Mouse (Mus musculus): Measurements from ENCODE around the gene S100a14. TPM values are rescaled to one million over a fixed set of nuclear protein-coding genes. Genes with fewer than 3 reads are reported as not detected.

S100a14 gene
- total RNA-seq (2014; rRNA removed) (not detected in 2 replicates), polyA plus RNA-seq (2012; rRNA removed) (not detected in 2 replicates)

GRCm38 (mm10) chr3:90526580-90526979 lies at the start of gene S100a14:
TSS of gene S100a14 (plus strand) at chr3:90526856.
- Histone ChIP-seq H3K36me3 (ENCODE audit: control insufficient read depth, insufficient read depth, low read length) (peaks cover 8% of the 10 kb centered on the region; the same call in 1 of the 2 replicates), H3K27me3 (ENCODE audit: control insufficient read depth, insufficient read depth, low read length) (no peaks in the 10 kb centered on the region), H3K4me3 (ENCODE audit: insufficient read depth, low read depth, low read length) (no peak within 1 kb of the TSS), H3K4me1 (ENCODE audit: control insufficient read depth, insufficient read depth, low read length) (no peaks in the 10 kb centered on the region), H3K9ac (ENCODE audit: low read depth, low read length) (no peak within 1 kb of the TSS), H3K79me2 (ENCODE audit: control insufficient read depth, insufficient read depth, low read length) (no peaks in the 10 kb centered on the region), H3K27ac (replicated peaks; ENCODE audit: insufficient read depth, low read depth, low read length) (no peak within 1 kb of the TSS)
- 66% methylated on average over 5 of the region's 5 CpGs for WGBS
- DNase-seq (ENCODE audit: extremely low read depth, low read depth, low spot score) = no peak
- TF ChIP-seq CTCF (IDR thresholded peaks at IDR 0.05; ENCODE audit: low read depth, low read length) (no peak), POLR2A (IDR thresholded peaks at IDR 0.05; ENCODE audit: extremely low read depth, insufficient read depth, low read length) (no peak)

- H3K27ac ChIP-seq (replicated peaks; ENCODE audit: insufficient read depth, low read depth, low read length) = no peak overlapping the region
- H3K79me2 ChIP-seq (ENCODE audit: control insufficient read depth, insufficient read depth, low read length) = peaks cover 5% of the 10 kb centered on the region; the same call in 1 of the 2 replicates
- no peak for TF ChIP-seq CTCF (IDR thresholded peaks at IDR 0.05; ENCODE audit: low read depth, low read length)
- DNase-seq (ENCODE audit: extremely low read depth, low read depth, low spot score) = no peak
- H3K4me1 ChIP-seq (ENCODE audit: control insufficient read depth, insufficient read depth, low read length) = peaks cover 5% of the 10 kb centered on the region
- H3K4me3 ChIP-seq (ENCODE audit: insufficient read depth, low read depth, low read length) = no peak overlapping the region
- WGBS = 54% methylated on average over 5 of the region's 5 CpGs
- H3K9ac ChIP-seq (ENCODE audit: low read depth, low read length) = no peak overlapping the region
- H3K27me3 ChIP-seq (ENCODE audit: control insufficient read depth, insufficient read depth, low read length) = no peaks in the 10 kb centered on the region
- H3K36me3 ChIP-seq (ENCODE audit: control insufficient read depth, insufficient read depth, low read length) = peaks cover 50% of the 10 kb centered on the region
These were observed 39.7 kb upstream of the S100a14 start for GRCm38 (mm10) chr3:90486998-90487397.

GRCm38 (mm10) chr3:90488576-90488975 lies 38.1 kb upstream of the S100a14 start:
- WGBS = 89% methylated on average over 6 of the region's 6 CpGs
- Histone ChIP-seq H3K36me3 (ENCODE audit: control insufficient read depth, insufficient read depth, low read length) (peaks cover 36% of the 10 kb centered on the region), H3K79me2 (ENCODE audit: control insufficient read depth, insufficient read depth, low read length) (peaks cover 5% of the 10 kb centered on the region; the same call in 1 of the 2 replicates), H3K27me3 (ENCODE audit: control insufficient read depth, insufficient read depth, low read length) (no peaks in the 10 kb centered on the region), H3K4me3 (ENCODE audit: insufficient read depth, low read depth, low read length) (no peak overlapping the region), H3K4me1 (ENCODE audit: control insufficient read depth, insufficient read depth, low read length) (peaks cover 9% of the 10 kb centered on the region), H3K27ac (replicated peaks; ENCODE audit: insufficient read depth, low read depth, low read length) (no peak overlapping the region), H3K9ac (ENCODE audit: low read depth, low read length) (no peak overlapping the region)
- DNase-seq (ENCODE audit: extremely low read depth, low read depth, low spot score) = no peak
- no peak for TF ChIP-seq CTCF (IDR thresholded peaks at IDR 0.05; ENCODE audit: low read depth, low read length)
- TF ChIP-seq POLR2A (IDR thresholded peaks at IDR 0.05; ENCODE audit: extremely low read depth, insufficient read depth, low read length) = no peak

GRCm38 (mm10) chr3:90490696-90491256 lies 35.9 kb upstream of the S100a14 start, which contains the start of gene Snapin:
TSS of gene Snapin (minus strand) at chr3:90491033.
- WGBS = under 1% methylated on average over 37 of the region's 37 CpGs
- DNase-seq (ENCODE audit: extremely low read depth, low read depth, low spot score) = peak; percentile 88
- H3K9ac ChIP-seq (ENCODE audit: low read depth, low read length) = peak within 1 kb of the TSS; percentile 75
- peak within 1 kb of the TSS; percentile 67 for H3K4me3 ChIP-seq (ENCODE audit: insufficient read depth, low read depth, low read length)
- H3K79me2 ChIP-seq (ENCODE audit: control insufficient read depth, insufficient read depth, low read length) = peaks cover 5% of the 10 kb centered on the region; the same call in 1 of the 2 replicates
- no peaks in the 10 kb centered on the region for H3K27me3 ChIP-seq (ENCODE audit: control insufficient read depth, insufficient read depth, low read length)
- H3K4me1 ChIP-seq (ENCODE audit: control insufficient read depth, insufficient read depth, low read length) = peaks cover 17% of the 10 kb centered on the region
- TF ChIP-seq POLR2A (IDR thresholded peaks at IDR 0.05; ENCODE audit: extremely low read depth, insufficient read depth, low read length) = peak; percentile 63; the same call in 1 of the 2 replicates
- TF ChIP-seq CTCF (IDR thresholded peaks at IDR 0.05; ENCODE audit: low read depth, low read length) = peak; percentile 89
- peaks cover 25% of the 10 kb centered on the region for H3K36me3 ChIP-seq (ENCODE audit: control insufficient read depth, insufficient read depth, low read length)
- peak within 1 kb of the TSS; percentile 70 for H3K27ac ChIP-seq (replicated peaks; ENCODE audit: insufficient read depth, low read depth, low read length)

GRCm38 (mm10) chr3:90491350-90491749 lies 35.3 kb upstream of the S100a14 start:
- H3K4me3 ChIP-seq (ENCODE audit: insufficient read depth, low read depth, low read length) = no peak overlapping the region
- no peak overlapping the region for H3K27ac ChIP-seq (replicated peaks; ENCODE audit: insufficient read depth, low read depth, low read length)
- no peak overlapping the region for H3K9ac ChIP-seq (ENCODE audit: low read depth, low read length)
- DNase-seq (ENCODE audit: extremely low read depth, low read depth, low spot score) = peak; percentile 47
- peaks cover 22% of the 10 kb centered on the region for H3K36me3 ChIP-seq (ENCODE audit: control insufficient read depth, insufficient read depth, low read length)
- no peaks in the 10 kb centered on the region for H3K27me3 ChIP-seq (ENCODE audit: control insufficient read depth, insufficient read depth, low read length)
- peaks cover 17% of the 10 kb centered on the region for H3K4me1 ChIP-seq (ENCODE audit: control insufficient read depth, insufficient read depth, low read length)
- TF ChIP-seq CTCF (IDR thresholded peaks at IDR 0.05; ENCODE audit: low read depth, low read length) (no peak), POLR2A (IDR thresholded peaks at IDR 0.05; ENCODE audit: extremely low read depth, insufficient read depth, low read length) (no peak)
- 30% methylated on average over 2 of the region's 2 CpGs for WGBS
- peaks cover 5% of the 10 kb centered on the region; the same call in 1 of the 2 replicates for H3K79me2 ChIP-seq (ENCODE audit: control insufficient read depth, insufficient read depth, low read length)
